10 mouse cellular contexts compared by ENCODE assay signal in the genomic region with DNA sequence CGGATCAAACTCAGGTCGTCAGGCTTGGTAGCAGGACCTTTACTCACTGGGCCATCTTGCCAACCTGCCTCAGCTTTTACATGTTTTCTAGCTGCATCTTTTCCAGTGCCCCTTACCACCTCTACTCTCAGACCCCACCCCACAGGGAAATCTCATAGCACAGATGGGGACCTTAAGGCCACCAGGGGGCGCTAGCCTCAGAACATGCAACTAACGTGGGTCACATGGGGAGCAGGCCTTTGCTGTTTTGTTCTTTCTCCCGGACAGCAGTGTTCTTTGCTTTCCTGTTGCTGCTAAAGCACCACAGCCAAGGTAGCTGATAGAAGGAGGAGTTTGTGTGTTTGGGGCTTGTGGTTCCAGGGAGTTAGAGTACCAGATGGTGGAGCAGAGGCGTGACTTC. TPM values are rescaled to one million over a fixed set of nuclear protein-coding genes. Genes with fewer than 3 reads are reported as not detected.
DNase-seq lines count a peak whose midpoint lies in the region; ATAC-seq and TF ChIP-seq lines count a peak whose summit lies in the region.
"Had no signal": no experiment of that assay in that cellular context is flagged by ENCODE, and none has a peak within 500 bp of the region (broad histone marks: within the 10 kb centered on the region; RNA-seq: fewer than 3 reads in every experiment).

No protein-coding gene starts in this region.

- H3K79me2 ChIP-seq in heart, adult 2 months (replicated peaks; ENCODE audit: control insufficient read depth, insufficient read depth, low read length), result no peaks in the 10 kb centered on the region

- H3K4me1 ChIP-seq in heart, adult 2 months (ENCODE audit: control insufficient read depth, insufficient read depth, low read length), result no peaks in the 10 kb centered on the region
- H3K4me1 ChIP-seq: embryonic facial prominence, embryonic 13.5 days; limb, embryonic 12.5 days had no signal

- peak; percentile 76 for TF ChIP-seq CTCF in heart, adult 2 months (IDR thresholded peaks at IDR 0.05)

- intact Hi-C loops in heart, adult 2 months (cut with DNase I), result loop anchor here (10.0 kb wide), 2 partner anchors 166 to 196 kb away; no protein-coding TSS in a partner anchor

- no peaks in the 10 kb centered on the region for H3K36me3 ChIP-seq in heart, adult 2 months (ENCODE audit: control insufficient read depth, insufficient read depth, low read length)
- H3K36me3 ChIP-seq: embryonic facial prominence, embryonic 13.5 days; limb, embryonic 12.5 days had no signal

- WGBS in heart, adult 2 months, result 51% methylated on average over 6 of the region's 6 CpGs

- ATAC-seq in megakaryocyte-erythroid progenitor cell, adult 5-6 weeks (replicated peaks; ENCODE audit: low FRiP score, low TSS enrichment, poor library complexity, severe bottlenecking), result peak; percentile 81

- DNase-seq in heart, adult 2 months, result peak; percentile 30 to 59
- DNase-seq in heart, adult 9 months (ENCODE audit: low spot score in 2 of 2), result no peak
- peak; percentile 5 for DNase-seq in 3134 (ENCODE audit: extremely low read depth, insufficient read length, low spot score)
- peak; percentile 5 for DNase-seq in Muller cell, postnatal 12 days (ENCODE audit: inconsistent ontology term)
- DNase-seq in cerebellum, postnatal 10 days, result peak; percentile 60 to 65
- DNase-seq in hindlimb bud, embryonic 11.5 days (ENCODE audit: extremely low spot score, low read depth, low spot score), result peak; percentile 6
- peak; percentile 11 to 35 for DNase-seq in thymus, adult 18-20 months

- no peak for TF ChIP-seq EP300 in heart, adult 2 months (IDR thresholded peaks at IDR 0.05; ENCODE audit: insufficient read depth, low read depth, low read length)

- H3K27ac ChIP-seq in heart, adult 2 months, result no peak overlapping the region
- H3K27ac ChIP-seq: embryonic facial prominence, embryonic 13.5 days; limb, embryonic 12.5 days had no signal

- no peak overlapping the region for H3K4me3 ChIP-seq in heart, adult 2 months
- H3K4me3 ChIP-seq: embryonic facial prominence, embryonic 13.5 days; limb, embryonic 12.5 days had no signal

- no peaks in the 10 kb centered on the region for H3K27me3 ChIP-seq in heart, adult 2 months (ENCODE audit: control insufficient read depth, insufficient read depth, low read length)
- H3K27me3 ChIP-seq: embryonic facial prominence, embryonic 13.5 days; limb, embryonic 12.5 days had no signal

- H3K9ac ChIP-seq in heart, adult 2 months (ENCODE audit: low read depth, low read length), result no peak overlapping the region
- H3K9ac ChIP-seq: embryonic facial prominence, embryonic 13.5 days; limb, embryonic 12.5 days had no signal

- no peak for TF ChIP-seq POLR2A in heart, adult 2 months (IDR thresholded peaks at IDR 0.05; ENCODE audit: insufficient read depth, low read depth, low read length)

RNA-seq across cellular contexts. Expression of gene Parp4, which starts 23.3 kb away (rescaled TPM):
- 10 to 100 TPM; 27.1 to 33.9 TPM for total RNA-seq in heart, adult 2 months (2021)
- 9.2 and 12.9 TPM in 2 replicates for polyA plus RNA-seq in heart, adult 2 months (2012; rRNA removed)
- total RNA-seq in megakaryocyte-erythroid progenitor cell, adult 5-6 weeks (2014; fragmentation: Nextera tagmentation), result 11.4 and 23.6 TPM in 2 replicates
- total RNA-seq in megakaryocyte-erythroid progenitor cell, adult 5-6 weeks (2017), result 2.8 and 6.3 TPM in 2 replicates

RNA-seq across cellular contexts. Expression of gene Cenpj, which starts 23.5 kb away (rescaled TPM):
- 1 to 10 TPM; 3.2 to 4.5 TPM for total RNA-seq in heart, adult 2 months (2021)
- polyA plus RNA-seq in heart, adult 2 months (2012; rRNA removed), result 1.1 and 2.0 TPM in 2 replicates
- total RNA-seq in megakaryocyte-erythroid progenitor cell, adult 5-6 weeks (2014; fragmentation: Nextera tagmentation), result 12.3 and 14.9 TPM in 2 replicates
- 11.7 and 24.0 TPM in 2 replicates for total RNA-seq in megakaryocyte-erythroid progenitor cell, adult 5-6 weeks (2017)

Comparison
In these comparisons a context has a peak if more than half of its experiments do, and no peak if none do; other contexts are left out.
1. DNase-seq: peak in heart, adult 2 months (2 of 2), 3134 (single experiment), Muller cell, postnatal 12 days (single experiment), cerebellum, postnatal 10 days (2 of 2), hindlimb bud, embryonic 11.5 days (single experiment) and thymus, adult 18-20 months (2 of 2); none in heart, adult 9 months (0 of 2).